Mouse (Mus musculus): ENCODE results near the gene Aak1.
A peak's percentile ranks its signal among the peaks of the same experiment; 100 is the strongest.

The Aak1 gene

DNA sequence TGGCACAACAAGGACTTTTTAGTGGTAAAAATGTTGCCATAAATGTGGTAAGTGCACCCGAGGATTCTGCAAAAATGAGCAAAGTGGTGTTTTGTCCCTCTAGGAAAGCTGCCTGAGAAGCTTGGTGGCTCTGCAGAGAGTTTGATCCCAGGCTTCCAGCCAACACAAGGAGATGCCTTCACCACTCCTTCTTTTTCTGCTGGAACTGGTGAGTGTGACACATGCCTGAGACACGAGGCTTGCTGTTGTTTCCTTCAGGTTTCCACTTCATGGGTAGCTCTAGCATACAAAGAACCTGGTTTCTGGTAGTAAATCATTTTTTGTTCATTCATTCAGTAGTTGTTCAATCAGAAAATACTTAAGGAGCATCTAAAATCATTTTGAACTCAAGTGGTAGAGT lies 117.8 kb downstream of the Aak1 start:
- no peak for DNase-seq

DNA sequence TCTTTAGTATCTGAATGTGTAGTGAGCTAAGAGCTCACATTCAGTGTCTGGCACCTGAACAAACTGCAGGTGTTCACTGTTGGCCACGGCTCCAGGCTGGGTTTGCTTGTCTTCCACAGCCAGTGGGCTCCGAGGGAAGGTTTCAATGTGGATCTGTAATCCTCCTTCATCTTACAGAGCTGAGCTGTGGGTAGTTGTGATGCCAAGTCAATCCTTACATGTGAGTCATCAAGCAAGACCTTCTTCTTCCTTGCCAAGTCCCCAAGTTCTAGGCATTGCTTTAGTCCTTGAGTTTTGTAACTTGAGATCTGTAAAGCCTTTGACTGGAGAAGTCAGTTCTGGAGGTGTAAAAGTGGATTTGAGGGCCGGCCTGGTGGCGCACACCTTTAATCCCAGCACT lies 124.6 kb downstream of the Aak1 start:
- no peak for DNase-seq

DNA sequence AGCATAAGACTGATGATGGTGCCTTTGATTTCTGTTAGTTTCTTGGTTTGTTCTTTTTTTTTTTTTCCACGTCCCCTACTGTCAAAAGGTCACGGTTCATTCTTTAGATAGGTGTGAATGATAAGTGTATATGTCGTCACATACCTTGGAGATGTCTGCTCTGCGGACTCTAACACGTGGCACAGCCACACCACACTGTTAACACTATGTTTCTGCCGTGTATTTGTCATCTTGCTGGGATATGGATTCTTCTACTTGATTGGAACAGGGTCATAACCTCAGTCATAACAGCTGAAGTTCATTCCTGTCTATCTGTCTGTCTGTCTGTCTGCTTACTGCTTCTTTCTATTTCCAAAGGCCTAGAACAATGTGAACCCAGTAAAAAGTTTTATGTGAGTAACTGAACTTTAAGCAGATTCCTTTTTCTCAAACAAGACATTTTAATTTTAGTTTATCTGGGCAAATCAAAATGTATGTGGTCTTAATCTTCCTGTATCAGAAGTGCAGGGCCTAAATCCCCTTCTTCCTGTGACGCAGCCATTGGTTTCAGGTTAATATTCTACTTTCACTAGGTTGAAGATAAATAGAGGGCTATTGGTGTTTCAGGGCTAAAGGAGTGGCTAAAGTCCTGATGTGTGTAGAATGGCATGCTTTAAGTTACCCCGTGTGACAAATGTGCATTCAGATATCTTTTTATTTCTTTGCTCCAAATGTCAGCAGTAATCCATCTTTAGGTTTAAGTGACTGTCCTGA lies 129.0 kb downstream of the Aak1 start:
- DNase-seq: no peak

DNA sequence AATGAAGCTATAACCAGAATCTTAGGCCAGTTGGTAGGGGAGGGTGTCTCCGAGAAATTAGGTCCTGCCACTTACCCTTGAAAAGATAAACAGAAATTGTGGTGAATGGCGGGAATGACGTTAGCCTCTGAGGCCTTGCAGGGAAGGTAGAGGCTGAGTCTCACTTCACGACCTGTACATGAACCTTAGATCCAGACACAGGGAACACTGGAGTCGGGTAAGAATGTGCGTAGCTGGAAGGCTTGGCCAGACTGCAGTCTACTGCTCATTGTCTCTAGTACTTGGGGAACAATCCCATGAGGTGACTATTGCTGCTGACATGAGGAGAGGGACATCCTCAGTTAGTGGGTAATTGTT lies 129.6 kb downstream of the Aak1 start:
- no peak for DNase-seq

DNA sequence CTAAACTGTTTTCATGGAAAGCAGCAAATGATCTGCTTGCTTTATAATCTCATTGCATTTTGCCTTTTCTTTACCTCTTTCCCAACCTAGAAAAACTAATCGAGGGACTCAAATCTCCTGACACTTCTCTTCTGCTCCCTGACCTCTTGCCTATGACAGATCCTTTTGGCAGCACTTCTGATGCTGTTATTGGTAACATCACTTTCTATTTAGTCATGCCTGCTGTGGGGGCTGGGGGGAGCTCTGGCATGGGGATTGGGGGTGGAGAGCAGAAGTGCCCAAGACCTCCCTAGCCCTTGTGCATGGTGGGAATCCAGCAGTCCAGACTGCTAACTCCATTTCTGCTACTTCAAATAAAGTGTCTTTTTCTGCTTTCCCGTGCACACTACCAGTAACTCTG lies 131.9 kb downstream of the Aak1 start:
- no peak for DNase-seq

DNA sequence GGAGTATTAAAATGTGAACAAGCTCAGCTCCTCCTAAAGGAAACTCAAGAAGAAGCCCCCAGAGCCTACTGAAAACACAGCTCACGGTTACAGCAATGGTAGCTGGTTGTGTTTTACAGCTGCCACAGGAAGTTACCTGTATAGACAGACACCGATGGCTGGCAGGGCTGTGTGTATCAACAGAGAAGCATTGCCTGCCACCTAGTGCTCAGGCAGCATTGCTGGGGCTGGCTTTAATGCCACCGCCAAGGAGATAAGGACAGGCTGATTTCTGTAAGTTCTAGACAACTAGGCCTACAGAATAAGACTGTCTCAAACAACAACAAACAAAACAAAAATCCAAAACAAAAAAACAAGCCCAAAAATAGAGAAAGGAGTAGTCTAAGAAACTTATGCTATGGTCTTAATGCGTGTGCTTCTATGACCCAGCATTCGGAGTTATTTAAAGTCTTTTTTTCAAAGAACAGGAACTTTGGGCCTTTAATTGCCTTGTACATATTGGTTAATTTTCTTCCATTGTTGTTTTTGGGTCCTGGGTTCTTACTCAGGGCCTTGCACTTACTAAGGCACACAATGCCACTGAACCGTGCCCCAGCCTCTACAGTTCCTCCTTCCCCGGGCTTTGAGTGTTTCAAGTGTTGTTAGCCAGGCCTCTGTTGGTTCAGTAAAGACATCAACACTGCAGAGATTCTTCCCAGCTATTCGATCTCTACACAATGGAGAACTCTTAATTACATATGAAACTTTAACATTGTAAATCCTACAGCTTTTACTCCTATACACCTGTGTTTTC lies 136.2 kb downstream of the Aak1 start:
- DNase-seq: no peak

DNA sequence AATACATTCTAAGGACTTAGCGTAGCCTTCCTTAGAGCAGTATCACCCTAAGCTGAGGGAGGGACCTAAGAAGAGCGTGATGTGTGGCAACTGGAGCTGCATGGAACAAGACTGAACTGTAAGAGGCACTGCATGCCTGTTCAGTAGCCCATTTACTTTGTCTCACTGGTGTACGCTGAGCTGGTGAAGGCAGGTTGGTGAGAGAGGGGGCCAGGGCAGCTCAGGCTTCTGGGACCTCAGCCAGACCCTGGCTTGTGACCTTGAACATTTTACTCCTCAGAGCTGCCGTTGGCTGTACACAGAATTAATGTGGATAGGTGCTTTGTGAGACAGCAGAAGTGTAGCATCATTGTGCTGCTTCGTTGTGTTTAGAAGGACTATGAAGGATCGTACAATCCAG lies 140.3 kb downstream of the Aak1 start:
- DNase-seq: no peak

DNA sequence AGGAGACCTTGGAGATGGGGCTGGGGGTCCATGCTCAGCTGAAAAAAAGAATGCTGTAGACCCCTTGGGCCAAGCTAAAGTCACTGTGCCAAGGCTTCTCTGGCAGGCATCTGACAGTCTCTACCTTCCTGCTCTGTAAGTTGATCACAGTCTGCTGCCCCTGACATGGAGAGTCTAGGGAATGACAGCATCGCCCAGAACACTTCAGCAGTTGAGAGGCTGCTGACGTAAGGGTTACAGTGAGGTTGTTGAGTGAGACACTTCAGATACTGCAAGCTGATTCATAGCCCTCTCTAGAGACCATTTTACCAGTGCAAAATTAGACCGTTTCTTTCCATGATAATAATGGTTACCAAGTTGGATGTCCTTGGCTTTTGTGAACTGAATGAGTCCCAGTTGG lies 141.7 kb downstream of the Aak1 start:
- peak; percentile 77 for DNase-seq

DNA sequence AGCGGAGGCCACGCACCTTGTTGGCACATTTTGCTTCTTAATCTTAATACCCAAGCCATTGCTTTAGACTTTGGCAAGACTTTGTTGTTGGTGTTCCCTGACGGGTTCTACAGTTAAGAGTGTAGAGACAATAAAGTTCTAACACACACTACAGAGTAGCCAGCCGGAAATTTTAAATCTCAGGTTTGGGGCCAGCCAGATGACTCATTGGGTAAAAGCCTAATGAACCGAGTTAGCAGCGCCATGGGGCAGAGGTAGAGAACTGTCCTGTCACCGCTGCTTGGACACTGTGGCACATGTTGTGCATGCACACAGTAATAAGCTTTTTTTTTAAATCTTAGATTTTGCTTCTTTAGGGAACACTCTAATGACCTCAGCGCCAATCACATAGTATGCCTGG lies 143.0 kb downstream of the Aak1 start:
- DNase-seq: no peak

DNA sequence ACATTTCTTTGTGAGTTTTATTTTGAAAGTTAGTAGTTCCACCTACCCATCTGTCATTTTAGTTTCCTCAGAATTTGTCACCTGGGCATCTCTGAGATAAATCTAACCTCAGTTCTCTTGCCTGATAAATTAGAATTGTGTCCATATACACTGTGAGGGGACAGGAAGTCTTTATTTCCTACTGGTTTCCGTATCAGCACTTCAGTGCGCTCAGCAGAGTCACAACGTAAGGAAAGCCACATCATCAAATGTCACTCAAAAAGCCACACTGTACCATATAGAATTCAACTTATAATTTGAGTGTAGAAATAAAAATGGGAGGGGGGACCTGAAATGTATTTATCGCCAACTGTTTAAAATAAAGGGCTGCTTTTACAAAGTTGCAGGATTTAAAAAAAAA lies 144.9 kb downstream of the Aak1 start:
- DNase-seq: no peak

DNA sequence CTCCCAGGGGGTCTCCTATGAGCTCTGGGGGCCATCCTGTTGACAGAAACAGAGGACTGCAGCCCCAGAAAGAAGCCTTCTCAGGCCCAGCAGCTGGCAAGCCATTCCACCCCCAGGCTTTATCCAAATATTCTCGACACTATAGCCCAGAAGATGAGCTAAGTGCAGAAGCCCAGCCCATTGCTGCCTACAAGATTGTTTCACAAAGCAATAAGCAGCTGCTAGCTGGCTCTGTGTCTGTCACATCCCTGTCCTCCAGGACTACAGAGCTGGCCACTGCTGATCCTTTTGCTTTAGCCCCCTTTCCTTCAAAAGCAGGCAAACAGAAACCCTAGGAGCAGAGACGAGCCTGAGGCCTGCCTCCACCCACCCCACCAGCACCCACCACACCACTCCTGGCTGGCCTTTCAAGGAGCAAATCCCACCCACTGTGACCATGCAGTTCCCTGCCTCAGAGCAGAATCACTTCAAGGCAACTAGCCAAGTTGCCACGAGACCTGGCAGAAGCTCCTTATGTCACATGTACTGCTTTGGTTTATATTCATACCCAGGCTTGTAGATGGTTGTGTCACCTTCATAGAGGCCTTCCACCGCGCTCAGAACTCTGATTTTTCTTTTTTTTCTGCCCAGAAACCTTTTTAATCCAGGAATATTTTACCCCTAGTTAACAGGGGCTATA lies 147.5 kb downstream of the Aak1 start:
- DNase-seq: peak; percentile 4

DNA sequence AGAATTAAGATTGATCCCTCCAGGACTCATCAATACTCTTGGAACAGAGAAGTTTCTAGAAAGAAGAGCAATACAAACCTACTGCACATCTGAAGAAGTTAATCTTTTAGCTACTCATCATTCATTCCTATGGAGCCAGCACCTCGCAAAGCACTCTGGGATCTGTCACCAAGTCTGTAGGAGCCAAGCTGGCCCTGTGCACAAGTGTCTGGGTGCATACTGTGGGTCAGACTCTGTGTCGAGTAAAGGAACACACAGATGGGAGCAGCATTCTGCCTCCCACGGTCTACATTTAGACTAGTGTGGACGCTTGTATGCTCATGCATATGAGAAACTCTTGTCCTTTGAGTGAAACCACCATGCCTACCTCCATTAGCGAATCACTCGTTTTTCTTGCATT lies 148.0 kb downstream of the Aak1 start:
- no peak for DNase-seq

DNA sequence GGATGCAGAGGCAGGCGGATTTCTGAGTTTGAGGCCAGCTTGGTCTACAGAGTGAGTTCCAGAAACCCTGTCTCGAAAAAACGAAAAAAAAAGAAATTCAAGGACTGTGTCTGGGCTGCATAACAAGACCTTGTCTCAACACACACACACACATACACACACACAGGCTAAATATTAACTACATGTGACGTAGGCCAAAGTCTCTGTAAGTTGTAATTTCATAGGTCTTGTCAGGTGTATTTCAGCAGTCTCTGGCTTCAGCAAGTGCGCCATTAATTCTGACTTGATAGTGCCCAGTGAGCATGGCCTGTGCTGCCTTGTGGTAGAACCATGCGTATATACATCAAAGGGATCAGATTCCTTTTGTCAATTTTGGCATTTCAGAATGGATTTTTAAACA lies 152.7 kb downstream of the Aak1 start:
- no peak for DNase-seq

DNA sequence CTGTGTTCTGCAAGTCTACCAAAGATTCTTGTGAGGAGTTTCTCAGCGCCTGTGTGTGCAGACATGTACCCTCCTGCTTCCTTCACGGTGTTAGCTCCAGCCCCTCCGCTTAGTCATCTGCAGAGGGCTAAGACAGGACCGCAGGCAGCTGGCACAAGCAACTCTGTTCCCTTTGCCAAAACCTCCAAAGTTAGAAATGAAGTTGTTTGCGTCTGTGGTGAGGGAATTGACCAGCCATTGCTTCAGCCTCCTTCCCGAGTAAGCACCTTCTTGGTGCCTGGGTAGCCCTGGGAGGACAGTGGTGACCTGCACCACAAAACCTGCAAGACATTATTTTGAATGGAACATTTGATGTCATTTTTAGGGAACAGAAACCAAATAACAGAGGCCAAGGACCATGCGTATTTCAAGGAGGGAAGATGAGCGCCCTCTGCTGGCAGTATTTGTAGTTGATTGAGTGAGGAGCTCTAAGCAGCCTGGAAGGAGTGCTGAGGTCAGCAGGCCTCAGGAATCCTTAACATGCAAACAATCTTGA lies 153.3 kb downstream of the Aak1 start:
- DNase-seq: peak; percentile 96

DNA sequence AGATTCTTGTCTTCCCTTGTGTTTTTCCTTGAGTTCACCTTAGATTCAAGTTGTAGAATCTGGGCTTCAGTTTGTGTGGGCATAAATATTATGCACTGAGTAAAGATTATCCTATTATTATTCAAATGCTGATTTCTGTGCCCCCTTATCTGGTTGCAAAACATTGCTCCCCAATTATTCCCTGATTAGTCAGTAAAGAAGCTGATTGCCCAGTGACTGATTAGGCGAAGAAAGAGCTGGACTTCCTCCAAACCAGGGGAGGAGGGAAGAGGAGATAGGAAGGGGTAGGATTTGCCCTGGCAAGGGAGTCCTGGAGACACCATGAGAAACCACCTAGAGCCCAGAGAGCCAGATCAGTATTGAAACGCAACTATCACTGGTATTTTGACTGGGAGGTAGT lies 154.8 kb downstream of the Aak1 start:
- no peak for DNase-seq

DNA sequence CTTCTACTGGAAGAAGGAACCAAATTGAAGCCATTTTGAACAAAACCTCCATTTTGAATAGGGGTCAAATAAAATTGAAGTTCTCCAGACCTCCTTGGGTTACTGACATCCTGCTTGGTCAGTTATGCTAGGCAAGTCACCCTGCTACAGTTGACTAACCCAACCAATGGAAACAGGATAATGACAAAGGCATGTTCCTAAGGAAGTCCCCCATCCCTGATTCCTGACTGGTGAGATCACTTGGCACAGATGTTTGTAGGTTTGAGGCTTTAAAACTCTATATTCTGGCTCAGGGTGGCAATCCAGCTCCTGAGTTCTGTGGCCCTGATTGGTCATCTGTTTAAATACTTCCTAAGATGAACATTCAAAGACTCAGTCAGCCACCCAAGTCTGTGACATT lies 156.3 kb downstream of the Aak1 start:
- DNase-seq: no peak

DNA sequence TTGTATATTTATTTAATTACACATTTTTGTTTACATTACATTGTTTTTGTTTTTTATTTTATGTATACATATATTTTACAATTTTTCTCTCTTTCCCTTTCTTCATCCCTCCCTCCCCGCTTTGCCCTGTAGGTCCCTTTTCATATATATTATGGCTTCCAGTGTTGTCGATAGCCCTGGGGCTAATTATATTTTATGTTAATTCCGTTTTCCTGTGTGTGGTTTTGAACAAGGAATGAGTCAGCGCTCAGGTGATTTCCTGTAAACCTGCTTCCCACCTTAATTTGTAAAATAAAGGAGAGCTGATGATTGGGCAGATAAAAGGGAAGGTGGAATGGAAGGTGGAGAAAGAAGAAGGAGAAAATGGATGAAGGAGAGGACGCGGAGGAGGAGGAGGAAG lies 159.6 kb downstream of the Aak1 start, which contains the start of gene Nfu1:
Gene Nfu1, plus strand, starts transcription at position 350 of the 400 bp plus-strand sequence.
- no peak for DNase-seq

DNA sequence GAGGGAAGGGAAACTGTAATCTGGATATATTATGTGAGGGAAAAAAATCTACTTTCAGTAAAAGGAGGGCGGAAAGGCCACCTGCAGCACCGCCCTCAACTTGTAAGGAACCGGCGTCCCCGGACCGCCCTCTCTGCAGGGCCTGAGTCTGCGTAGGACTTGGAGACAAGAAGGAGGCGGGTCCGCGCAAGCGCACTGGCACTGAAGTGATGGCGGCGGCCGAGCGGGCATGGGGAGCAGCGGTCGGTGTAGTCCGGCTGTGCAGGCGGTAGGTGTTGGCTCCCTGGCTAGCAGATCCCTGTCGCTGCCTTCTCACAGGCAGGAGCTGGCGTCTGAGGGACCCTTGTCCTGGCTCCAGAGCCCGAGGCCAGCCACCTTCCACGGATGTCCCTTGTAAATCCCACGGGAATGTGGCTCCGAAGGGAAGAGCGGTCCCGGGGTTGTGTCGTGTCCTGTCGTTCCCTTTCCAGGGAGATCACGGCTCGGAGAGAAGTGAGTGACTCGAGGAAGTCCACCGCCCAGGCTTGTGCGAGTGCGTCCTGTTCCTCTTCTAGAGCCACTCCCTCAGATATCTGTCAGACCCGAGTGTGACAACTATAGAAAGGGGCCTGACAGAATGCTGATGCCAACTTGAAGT lies 160.5 kb downstream of the Aak1 start:
- peak; percentile 97 for DNase-seq

DNA sequence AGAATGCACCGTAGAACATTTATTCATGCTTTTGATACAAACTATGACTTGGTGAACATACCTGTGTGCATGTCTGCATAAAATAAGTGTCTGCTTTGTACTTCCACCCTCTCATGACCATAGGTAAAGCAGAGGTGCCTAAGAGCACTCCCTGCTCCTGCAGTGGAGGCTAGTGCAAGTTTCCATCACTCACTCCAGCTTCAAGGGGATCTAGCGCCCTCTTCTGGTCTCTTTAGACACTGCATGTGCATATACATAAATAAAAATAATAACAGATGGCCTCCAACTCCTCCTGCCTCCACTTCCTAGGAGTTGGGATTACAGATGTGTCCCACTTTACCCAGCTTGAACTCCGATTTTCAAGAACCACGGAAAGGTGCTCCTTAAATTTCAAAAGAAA lies 167.6 kb downstream of the Aak1 start:
- DNase-seq: peak; percentile 63

DNA sequence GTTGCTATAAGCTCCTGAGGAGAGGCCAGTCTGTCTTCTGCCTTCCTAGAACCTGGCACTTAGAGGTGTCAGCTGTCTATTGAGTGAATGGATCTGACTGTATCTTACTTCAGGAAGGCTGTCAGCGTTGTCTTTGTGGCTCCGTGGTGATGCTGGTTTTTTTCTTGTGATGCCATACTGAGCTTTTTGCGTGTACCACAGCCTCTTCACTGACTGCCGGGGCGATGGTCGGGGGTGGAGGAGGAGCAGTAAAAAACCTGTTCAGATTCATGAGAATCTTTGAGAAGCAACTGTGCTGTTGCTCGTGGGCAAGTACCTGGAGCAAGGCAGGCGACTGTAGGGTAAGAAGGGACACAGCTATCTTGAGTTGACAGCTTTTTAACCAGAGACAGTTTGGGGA lies 169.6 kb downstream of the Aak1 start:
- no peak for DNase-seq

DNA sequence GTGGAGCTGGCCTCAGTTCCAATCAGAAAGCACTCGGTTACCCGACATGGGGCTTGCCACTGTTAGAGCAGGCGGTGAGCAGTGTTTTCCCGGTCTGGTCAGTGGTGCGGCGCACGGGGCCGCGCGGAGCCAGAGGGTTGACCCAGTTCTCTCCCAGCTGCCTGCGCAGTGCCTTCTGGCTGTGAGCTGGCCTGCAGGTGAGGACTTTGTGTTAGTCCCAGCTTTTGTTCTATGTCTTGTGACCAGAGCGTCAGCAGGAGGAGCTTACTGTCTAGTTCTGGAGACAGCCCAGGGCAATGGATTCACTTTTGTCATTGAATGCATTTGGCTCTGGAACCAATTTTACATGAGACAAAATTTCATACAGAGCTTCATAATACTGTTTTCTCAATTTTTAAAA lies 172.5 kb downstream of the Aak1 start:
- DNase-seq: no peak

DNA sequence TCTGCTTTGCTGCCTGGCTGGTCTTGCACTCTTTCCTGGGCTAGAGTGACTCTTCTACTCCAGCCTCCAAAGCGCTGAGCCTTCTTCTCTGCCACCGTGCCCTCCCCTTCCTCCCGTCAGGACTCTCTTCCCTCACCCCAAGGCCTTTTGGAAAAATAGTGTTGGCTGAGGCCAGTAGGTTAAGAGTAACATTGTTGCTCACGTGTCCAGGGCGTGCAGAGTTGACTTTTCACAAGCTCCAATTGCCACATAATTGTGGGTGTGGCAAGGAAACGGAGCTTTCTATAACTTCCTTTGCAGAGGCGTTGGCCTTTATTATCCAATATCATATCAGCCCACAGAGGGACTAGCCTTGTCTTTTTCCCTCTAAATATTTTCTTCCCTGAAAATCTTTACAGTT lies 177.7 kb downstream of the Aak1 start:
- peak; percentile 84 for DNase-seq

DNA sequence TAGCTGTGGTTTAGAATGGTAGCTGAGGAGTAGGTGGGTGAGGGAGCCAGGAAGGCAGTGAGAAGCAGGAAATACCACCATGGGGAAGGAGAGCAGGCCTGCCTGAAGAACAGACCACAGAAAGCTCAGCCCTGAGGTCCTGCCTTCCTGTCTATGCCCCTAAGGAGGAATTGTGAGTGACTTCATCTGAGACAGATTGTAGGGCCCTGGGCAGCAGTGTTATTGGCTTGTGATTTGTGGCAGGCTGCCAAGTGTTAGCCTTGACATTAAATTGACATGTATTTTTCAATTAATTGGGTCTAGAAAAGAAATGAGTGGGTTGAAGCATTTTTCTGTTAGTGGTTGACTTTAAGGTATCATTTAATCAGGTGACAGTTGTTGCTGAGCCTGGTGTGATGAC lies 179.6 kb downstream of the Aak1 start:
- no peak for DNase-seq
